Mouse (Mus musculus) frontal cortex, adult (tissue): ENCODE measurements around the gene Fam163b.

Experiments
- ATAC-seq: cut with Nextera tagmentation; 2 replicates; pipeline ENCODE4 v1.9.2; 2017; ENCODE audit warnings: mild to moderate bottlenecking, moderate library complexity, mixed read lengths; ENCODE audit not compliant: low TSS enrichment

Fam163b gene

GRCm38 (mm10) chr2:27087581-27087980 is 54.7 kb downstream of the Fam163b start:
- no peak for ATAC-seq

- ATAC-seq: no peak
Observed at GRCm38 (mm10) chr2:27086483-27087010, 55.7 kb downstream of the Fam163b start.

GRCm38 (mm10) chr2:27085801-27086200 is 56.5 kb downstream of the Fam163b start:
- no peak for ATAC-seq

GRCm38 (mm10) chr2:27084963-27085362 is 57.3 kb downstream of the Fam163b start:
- no peak for ATAC-seq

GRCm38 (mm10) chr2:27083761-27084475 is 58.4 kb downstream of the Fam163b start:
- no peak for ATAC-seq

GRCm38 (mm10) chr2:27079649-27080048 is 62.6 kb downstream of the Fam163b start:
- ATAC-seq: no peak

GRCm38 (mm10) chr2:27079152-27079584 is 63.1 kb downstream of the Fam163b start, which contains the start of gene Adamtsl2:
Gene Adamtsl2, plus strand, starts transcription at chr2:27079379.
- 0 out of 2 replicates have a peak, but pooled peaks have one; percentile 14 for ATAC-seq

- ATAC-seq: no peak
Observed at GRCm38 (mm10) chr2:27078312-27078711, 64.0 kb downstream of the Fam163b start.

- ATAC-seq: no peak
Observed at GRCm38 (mm10) chr2:27077655-27078244, 64.5 kb downstream of the Fam163b start.

GRCm38 (mm10) chr2:27075485-27075884 is 66.8 kb downstream of the Fam163b start:
- ATAC-seq: no peak

- no peak for ATAC-seq
Observed at GRCm38 (mm10) chr2:27074804-27075203, 67.5 kb downstream of the Fam163b start.

GRCm38 (mm10) chr2:27073407-27073806 is 68.9 kb downstream of the Fam163b start:
- no peak for ATAC-seq

- ATAC-seq: no peak
Observed at GRCm38 (mm10) chr2:27071978-27072377, 70.3 kb downstream of the Fam163b start, which contains the start of gene Mymk. Gene Mymk, minus strand, starts transcription at chr2:27072179.

- peak; percentile 84 for ATAC-seq
Observed at GRCm38 (mm10) chr2:27071137-27071536, 71.2 kb downstream of the Fam163b start.

GRCm38 (mm10) chr2:27070247-27070813 is 72.0 kb downstream of the Fam163b start:
- ATAC-seq: peak; percentile 56; the same call in 1 of the 2 replicates

- no peak for ATAC-seq
Observed at GRCm38 (mm10) chr2:27069646-27070045, 72.6 kb downstream of the Fam163b start.

- no peak for ATAC-seq
Observed at GRCm38 (mm10) chr2:27067996-27068395, 74.3 kb downstream of the Fam163b start.

GRCm38 (mm10) chr2:27067124-27067523 is 75.2 kb downstream of the Fam163b start:
- no peak for ATAC-seq
